Mouse (Mus musculus) lung, postnatal 0 days (tissue): Measurements from ENCODE around the gene Zfp385b.

Source experiments
- CTCF ChIP-seq: IDR thresholded peaks from 2 replicates; pipeline ENCODE4 v1.5.1; 2016; ENCODE audit warnings: antibody characterized with exemption, mild to moderate bottlenecking
- EP300 ChIP-seq: IDR thresholded peaks from 2 replicates; pipeline ENCODE4 v1.6.1; 2016; ENCODE audit warnings: antibody characterized with exemption, mild to moderate bottlenecking, control low read depth

- TF ChIP-seq CTCF (no peak), EP300 (no peak)
These were observed 325.7 kb downstream of the Zfp385b start for GRCm38 (mm10) chr2:77493695-77494094.
